Mouse (Mus musculus) mouse embryonic stem cell (cell line): ENCODE results near the gene Myo5c.

ENCODE experiments used
- in situ Hi-C, 2 experiments: fragments of 300-500 bp; cut with MboI; formaldehyde crosslinking; loops; 1 replicate in 1 of 2; 3 replicates in 1 of 2; pipeline ENCODE4 v1.14.3; 2019 to 2020; ENCODE audit warnings: low sequenced_read_pairs in 2 of 2, low pct_unique_long_range_greater_than_20kb in 1 of 2, mixed read lengths in 1 of 2; ENCODE audit not compliant: unreplicated experiment in 1 of 2

Myo5c gene

DNA sequence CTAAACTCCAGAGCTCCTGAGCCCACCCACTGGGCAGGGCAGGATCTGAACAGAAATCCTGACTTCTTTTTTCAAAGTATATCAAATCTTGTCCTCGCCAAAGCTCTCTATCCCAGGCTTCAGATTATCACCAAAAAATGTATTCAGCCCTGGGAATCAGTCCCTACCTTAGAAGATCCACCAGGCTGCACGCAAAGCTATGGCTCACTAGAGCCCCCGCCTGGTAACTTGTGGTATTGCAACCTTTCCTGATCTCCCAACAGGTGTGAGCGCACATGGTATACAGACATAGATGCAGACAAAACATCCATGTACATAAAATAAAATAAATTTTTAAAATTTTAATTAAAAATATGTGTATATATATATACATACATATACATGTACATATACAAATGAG lies 80.2 kb downstream of the Myo5c start:
- in situ Hi-C loops: no loop called here

DNA sequence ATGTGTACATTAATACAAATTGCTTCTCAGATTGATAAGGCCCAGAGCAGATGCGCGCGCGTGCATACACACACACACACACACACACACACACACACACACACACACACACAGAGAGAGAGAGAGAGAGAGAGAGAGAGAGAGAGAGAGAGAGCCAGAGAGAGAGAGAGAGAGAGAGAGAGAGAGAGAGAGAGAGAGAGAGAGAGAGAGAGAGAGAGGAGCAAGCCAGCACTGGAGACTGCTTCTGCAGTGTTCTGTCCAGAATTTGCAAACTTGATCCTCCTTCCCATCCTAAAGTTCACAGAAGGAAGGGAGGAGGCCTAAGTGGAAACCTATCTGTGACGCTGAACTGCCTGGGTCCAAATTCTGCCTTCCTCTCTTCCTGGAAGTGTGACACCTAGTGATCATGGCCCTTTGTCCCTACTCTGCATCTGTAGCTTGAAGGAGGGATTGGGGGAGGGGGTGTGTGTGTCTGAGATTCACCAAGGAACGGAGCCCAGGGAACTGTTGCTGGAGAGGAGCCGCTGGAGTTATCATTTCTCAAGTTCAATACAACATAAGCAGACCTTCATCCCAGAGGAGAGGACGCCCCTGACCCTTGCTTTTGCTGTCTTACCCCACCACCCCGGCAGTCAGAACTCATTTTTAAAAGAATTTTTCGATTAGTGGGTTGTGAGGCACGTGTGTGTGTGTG lies 81.5 kb downstream of the Myo5c start:
- in situ Hi-C loops: no loop called here

- in situ Hi-C loops: no loop called here
Measured at GRCm38 (mm10) chr9:75313832-75314516, 82.2 kb downstream of the Myo5c start.

DNA sequence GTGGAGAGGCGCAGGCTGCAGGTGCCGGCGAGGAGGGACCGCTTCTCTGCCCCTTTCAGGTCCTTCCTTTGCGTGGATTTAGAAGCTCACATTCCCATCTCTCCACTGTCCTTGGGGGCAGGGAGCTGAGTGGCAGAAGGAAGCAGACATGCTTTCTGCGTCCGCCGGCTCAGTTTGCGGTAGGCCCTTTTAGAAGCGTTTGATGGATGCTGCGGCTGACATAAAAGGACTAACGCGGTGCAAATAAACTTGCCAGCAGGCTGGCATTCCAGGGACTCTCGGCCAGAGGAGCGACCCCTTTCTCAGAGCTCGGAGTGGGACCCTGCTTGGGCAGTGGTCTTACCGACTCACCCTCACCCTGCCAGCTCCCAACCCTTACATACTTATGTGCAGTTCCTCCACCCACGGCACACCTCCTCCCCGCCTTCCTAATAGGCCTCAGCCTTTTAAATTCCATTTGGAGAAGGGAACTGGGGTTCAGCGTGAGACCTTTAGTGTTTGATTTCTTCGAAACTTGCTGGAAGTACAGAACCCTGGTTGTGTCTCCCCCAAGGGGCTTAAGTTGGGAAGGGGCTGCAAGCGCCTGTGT lies 82.8 kb downstream of the Myo5c start:
- in situ Hi-C loops: no loop called here

GRCm38 (mm10) chr9:75315238-75315637 lies 83.4 kb downstream of the Myo5c start:
- in situ Hi-C loops: no loop called here

DNA sequence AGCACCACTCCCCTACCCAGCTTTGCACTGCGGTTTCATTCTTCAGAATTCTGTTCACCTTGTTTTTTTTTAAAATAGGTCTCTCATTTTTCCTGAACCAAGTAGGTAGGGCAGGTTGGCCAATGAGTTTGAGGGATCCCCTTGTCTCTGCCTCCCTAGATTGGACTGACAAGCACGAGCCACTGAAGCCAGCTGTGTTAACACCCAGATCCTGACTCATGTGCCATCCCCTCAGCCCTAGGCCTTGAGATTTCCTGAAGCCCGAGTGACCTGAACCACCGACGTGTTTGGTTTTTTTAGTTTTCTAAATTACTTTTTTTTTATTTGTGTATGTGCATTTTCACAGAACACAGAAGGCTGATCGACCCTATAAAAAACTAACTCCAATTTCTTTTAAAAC lies 85.0 kb downstream of the Myo5c start:
- in situ Hi-C loops: no loop called here

GRCm38 (mm10) chr9:75318196-75318595 lies 86.4 kb downstream of the Myo5c start:
- in situ Hi-C loops: no loop called here

DNA sequence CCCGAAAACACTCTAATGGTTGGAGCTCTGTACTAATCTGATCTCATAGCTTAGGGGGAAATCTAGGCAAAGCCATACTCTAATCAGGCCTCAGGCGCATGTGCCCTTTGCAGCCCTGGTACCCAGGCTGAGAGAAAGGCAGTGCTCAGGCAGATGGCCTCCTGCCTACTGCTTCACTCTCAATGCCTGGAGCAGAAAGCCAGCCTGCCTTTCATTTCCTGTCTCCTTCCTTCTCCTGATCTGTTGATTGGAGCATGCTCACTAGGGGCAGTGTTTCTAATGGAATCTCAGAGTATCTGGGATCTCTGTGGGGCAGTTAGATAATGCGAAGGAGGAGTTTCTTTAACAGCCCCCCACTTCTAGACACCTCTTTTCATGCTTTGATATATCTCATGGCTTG lies 87.5 kb downstream of the Myo5c start:
- in situ Hi-C loops: no loop called here

DNA sequence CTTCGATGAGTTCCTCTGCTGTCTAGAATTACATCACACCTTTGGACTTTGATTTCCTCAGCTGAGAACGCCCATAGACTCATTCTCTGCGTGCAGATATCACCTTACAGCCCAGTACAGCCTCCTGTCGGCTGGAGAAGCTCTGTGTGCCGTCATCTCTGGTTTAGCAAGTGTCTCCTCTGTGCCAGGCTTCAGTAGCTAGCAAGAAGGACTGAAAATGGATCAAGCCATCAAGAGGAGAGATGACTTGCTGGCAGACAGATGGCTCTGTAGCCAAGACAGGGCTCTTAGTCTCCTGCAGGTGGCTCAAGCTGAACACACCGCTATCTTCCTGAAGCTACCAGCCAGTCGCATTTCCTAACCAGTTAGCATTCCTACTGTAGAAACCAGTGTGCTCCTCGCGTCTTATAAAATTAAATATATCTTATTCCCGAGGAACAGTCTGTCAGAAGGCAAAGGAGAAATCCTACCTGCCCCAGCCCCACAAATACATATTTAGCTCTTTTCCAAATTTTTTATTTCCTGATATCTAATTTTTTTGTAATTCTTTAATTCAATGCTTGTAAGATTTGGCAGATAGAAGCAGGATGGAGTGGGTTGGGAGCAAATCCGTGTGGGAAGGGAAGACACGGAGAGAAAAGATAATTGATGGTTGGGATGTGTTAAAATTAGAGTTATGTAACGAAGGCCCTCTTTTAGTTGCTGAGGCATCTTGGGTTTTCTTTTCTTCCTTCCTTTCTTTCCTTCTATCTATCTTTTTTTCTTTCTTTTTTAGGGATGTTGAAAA lies 90.5 kb downstream of the Myo5c start:
- in situ Hi-C loops: no loop called here

GRCm38 (mm10) chr9:75328047-75328446 lies 96.2 kb downstream of the Myo5c start:
- in situ Hi-C loops: no loop called here

- in situ Hi-C loops: no loop called here
Measured at GRCm38 (mm10) chr9:75330821-75331220, 99.0 kb downstream of the Myo5c start.

DNA sequence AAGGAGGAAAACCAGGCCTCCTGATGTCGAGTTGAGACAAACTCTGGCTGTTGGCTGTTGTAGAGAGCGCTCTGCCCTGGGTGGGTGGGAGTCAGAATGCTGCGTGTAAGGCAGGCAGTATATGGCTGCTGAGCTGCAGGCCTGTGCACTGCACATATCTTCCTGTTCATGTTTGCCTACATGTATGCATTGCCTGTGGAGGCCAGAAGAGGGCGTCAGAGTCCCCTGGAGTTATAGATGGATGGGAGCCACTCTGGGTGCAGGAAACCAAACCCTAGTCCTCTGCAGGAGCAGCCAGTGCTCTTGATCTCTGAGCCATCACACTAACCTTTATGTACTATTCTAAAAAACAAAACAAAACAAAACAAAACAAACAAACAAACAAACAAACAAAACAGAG lies 102.6 kb downstream of the Myo5c start:
- in situ Hi-C loops: no loop called here

DNA sequence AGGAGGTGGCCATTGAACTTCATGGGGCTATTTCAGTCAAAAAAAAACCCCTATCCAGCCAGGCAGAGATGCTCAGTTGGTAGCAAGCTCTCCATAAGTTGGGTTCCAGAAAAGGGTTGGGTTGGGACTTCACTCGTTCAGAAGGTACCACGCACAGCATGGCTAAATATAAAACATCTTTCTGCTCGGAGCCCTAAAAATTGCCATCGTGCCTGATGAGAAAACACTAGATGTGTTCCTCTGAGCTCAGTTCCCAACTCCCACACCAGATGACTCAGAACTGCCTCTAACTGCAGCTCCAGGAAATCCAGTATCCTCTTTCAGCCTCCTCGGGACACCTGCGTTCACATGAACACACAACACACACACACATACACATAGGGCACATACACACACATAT lies 106.2 kb downstream of the Myo5c start:
- in situ Hi-C loops: no loop called here

GRCm38 (mm10) chr9:75342433-75342832 lies 110.6 kb downstream of the Myo5c start:
- in situ Hi-C loops: no loop called here

DNA sequence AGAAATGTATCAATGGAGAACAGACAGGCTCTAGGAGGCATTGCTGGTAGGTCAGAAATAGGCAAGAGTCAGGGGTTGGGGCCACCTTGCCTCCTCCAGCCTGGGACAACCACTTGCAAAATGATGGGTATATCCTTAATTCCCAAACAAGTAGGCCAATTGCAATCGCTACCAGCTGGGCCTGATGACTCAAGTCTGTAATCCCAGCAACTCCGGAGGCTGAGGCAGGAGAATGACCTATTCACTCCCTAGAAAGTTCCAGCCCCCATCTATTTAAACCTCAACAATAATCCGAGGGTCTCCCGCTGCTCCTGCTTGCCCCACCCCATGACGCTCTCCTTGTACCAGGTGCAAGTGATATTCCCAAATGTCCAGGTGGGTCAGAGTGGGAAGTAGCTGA lies 115.6 kb downstream of the Myo5c start, which contains the start of gene Bcl2l10:
TSS of gene Bcl2l10 (plus strand) at position 301 of the 400 bp plus-strand sequence.
- in situ Hi-C loops: no loop called here

DNA sequence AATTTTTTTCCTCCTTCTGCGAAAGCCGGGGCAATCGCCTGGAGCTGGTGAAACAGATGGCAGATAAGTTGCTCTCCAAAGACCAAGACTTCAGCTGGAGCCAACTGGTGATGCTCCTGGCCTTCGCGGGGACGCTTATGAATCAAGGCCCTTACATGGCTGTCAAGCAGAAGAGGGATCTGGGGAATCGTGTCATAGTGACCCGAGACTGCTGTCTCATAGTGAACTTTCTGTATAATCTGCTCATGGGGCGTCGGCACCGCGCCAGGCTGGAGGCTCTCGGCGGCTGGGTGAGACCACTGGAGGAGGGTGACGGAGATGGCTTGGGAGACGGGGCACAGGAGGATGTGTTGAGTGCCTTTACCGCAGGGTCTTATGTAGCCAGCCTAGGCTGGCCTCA lies 116.2 kb downstream of the Myo5c start:
- in situ Hi-C loops: no loop called here

DNA sequence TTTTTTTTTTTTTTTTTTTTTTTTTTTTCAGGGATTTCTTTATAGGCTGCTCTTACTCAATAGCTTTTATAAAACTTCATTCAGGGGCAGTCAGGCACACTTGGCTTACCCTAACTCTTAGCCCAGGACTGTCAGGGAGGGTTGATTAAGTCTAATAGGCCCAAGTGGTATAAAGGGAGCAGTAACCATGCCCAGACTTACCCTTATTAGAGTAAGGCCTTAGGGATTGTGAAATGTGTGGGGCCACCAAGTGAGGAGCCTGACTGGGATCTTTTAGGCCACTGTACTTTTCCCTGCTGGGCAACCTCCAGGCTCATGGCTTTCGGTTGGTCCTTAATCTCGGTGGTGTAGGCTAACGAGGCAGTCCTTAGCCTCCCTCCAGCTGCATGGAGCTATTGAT lies 116.8 kb downstream of the Myo5c start:
- in situ Hi-C loops: no loop called here

DNA sequence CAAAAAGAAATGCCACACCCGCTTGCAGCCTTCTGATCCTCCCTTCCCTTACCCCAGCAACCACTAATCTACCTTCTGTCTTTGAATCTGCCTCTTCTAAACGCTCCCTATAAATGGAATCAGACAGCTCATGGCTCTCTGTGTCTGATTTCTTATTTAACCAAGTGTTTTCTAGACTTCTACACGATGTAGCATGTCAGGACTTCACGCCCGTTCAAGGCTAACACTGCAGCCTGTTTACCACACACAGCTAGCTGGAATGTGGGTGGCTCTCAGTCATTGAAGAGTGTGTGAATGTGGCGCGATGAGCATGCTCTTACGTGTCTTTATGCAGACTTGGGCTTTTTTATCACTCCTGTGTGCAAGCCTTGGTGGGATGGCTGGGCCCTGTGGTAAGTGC lies 121.3 kb downstream of the Myo5c start:
- in situ Hi-C loops: no loop called here
